Comparison of ENCODE assay signal across 22 mouse cellular contexts in the genomic region with DNA sequence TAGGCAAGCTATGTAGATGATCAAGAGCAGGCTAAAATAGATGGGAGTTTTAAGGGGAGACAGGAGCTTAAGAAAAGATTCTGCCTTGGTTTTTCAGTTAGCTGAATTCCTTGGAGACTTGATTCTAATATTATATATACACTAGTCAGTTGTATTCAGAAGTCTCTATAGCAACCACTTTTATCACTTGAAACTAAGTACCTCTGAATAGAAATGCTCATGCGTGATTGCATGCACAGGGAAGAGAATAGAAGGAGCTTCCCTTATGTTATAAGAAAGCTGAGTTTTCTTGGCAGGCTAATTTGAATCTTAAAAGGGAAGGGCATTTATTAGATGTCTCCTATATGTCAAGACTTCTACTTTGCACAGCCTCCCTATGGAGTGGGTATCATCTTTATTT.
DNase-seq lines count a peak whose midpoint lies in the region; ATAC-seq and TF ChIP-seq lines count a peak whose summit lies in the region.
"Had no signal": no experiment of that assay in that cellular context is flagged by ENCODE, and none has a peak within 500 bp of the region (broad histone marks: within the 10 kb centered on the region; RNA-seq: fewer than 3 reads in every experiment).

No protein-coding gene starts in this region.

- no peak overlapping the region for H3K27ac ChIP-seq in forebrain, embryonic 13.5 days
- no peak overlapping the region for H3K27ac ChIP-seq in forebrain, embryonic 11.5 days (ENCODE audit: low read depth, low read length)
- 0 out of 2 replicates have a peak overlapping the region, but pooled peaks have one; percentile 88 for H3K27ac ChIP-seq in layer of hippocampus, adult 2 months
- peak overlapping the region; percentile 37; the same call in 1 of the 2 replicates for H3K27ac ChIP-seq in forebrain, postnatal 0 days (ENCODE audit: low read depth, low read length)
- H3K27ac ChIP-seq: embryonic facial prominence, embryonic 10.5 days; heart, adult 2 months; heart, embryonic 15.5 days; hindbrain, embryonic 13.5 days had no signal

- DNase-seq in forebrain, embryonic 11.5 days (ENCODE audit: low spot score), result no peak
- DNase-seq in layer of hippocampus, adult 2 months (ENCODE audit: low spot score in 2 of 2), result no peak
- DNase-seq in layer of hippocampus, adult 11-12 months (ENCODE audit: low spot score), result no peak
- peak; percentile 47 for DNase-seq in brain, adult 2 months (ENCODE audit: low read depth, low spot score)
- peak; percentile 21 for DNase-seq in forebrain, postnatal 0 days
- DNase-seq in thymus, postnatal 0 days (ENCODE audit: low spot score), result no peak
- DNase-seq: adrenal gland, adult 8-10 months; adrenal gland, postnatal 36 days; B cell, adult 2 months; cerebellum, adult 18-20 months; cerebellum, adult 9-11 months; gastrocnemius, postnatal 14 days; heart, adult 2 months; heart, postnatal 14 days had no signal

- H3K36me3 ChIP-seq in forebrain, embryonic 13.5 days (ENCODE audit: poor library complexity, severe bottlenecking), result no peaks in the 10 kb centered on the region
- no peaks in the 10 kb centered on the region for H3K36me3 ChIP-seq in forebrain, embryonic 11.5 days (ENCODE audit: control insufficient read depth, insufficient read depth, low read length)
- 0 out of 2 replicates have a peak, but pooled peaks cover 7% of the 10 kb centered on the region for H3K36me3 ChIP-seq in forebrain, postnatal 0 days (ENCODE audit: insufficient read depth)
- H3K36me3 ChIP-seq: embryonic facial prominence, embryonic 10.5 days; G1E; heart, embryonic 15.5 days; hindbrain, embryonic 13.5 days had no signal

- H3K27me3 ChIP-seq in forebrain, embryonic 13.5 days, result no peaks in the 10 kb centered on the region
- no peaks in the 10 kb centered on the region for H3K27me3 ChIP-seq in forebrain, embryonic 11.5 days (ENCODE audit: control insufficient read depth, insufficient read depth, low read length)
- H3K27me3 ChIP-seq in forebrain, postnatal 0 days (ENCODE audit: insufficient read depth, low read length), result no peaks in the 10 kb centered on the region
- H3K27me3 ChIP-seq: heart, embryonic 15.5 days; hindbrain, embryonic 13.5 days had no signal

- no peaks in the 10 kb centered on the region for H3K4me1 ChIP-seq in forebrain, embryonic 13.5 days
- H3K4me1 ChIP-seq in forebrain, embryonic 11.5 days (replicated peaks; ENCODE audit: control insufficient read depth, insufficient read depth, low read length), result no peaks in the 10 kb centered on the region
- no peaks in the 10 kb centered on the region for H3K4me1 ChIP-seq in forebrain, postnatal 0 days (ENCODE audit: insufficient read depth)
- H3K4me1 ChIP-seq: embryonic facial prominence, embryonic 10.5 days; heart, embryonic 15.5 days; hindbrain, embryonic 13.5 days had no signal

- H3K4me2 ChIP-seq in forebrain, embryonic 13.5 days, result no peak overlapping the region
- no peak overlapping the region for H3K4me2 ChIP-seq in forebrain, embryonic 11.5 days (ENCODE audit: low read depth, low read length, severe bottlenecking)
- no peak overlapping the region for H3K4me2 ChIP-seq in forebrain, postnatal 0 days (ENCODE audit: low read depth)
- H3K4me2 ChIP-seq: heart, embryonic 11.5 days; heart, embryonic 15.5 days; hindbrain, embryonic 13.5 days had no signal

- H3K9me3 ChIP-seq in forebrain, embryonic 13.5 days (replicated peaks), result no peaks in the 10 kb centered on the region
- no peaks in the 10 kb centered on the region for H3K9me3 ChIP-seq in forebrain, embryonic 11.5 days (ENCODE audit: control insufficient read depth, low read length)
- no peaks in the 10 kb centered on the region for H3K9me3 ChIP-seq in forebrain, postnatal 0 days (ENCODE audit: low read length)
- H3K9me3 ChIP-seq: embryonic facial prominence, embryonic 10.5 days; heart, embryonic 15.5 days; hindbrain, embryonic 13.5 days had no signal

- no peak overlapping the region for H3K4me3 ChIP-seq in forebrain, embryonic 13.5 days
- H3K4me3 ChIP-seq in forebrain, embryonic 11.5 days (ENCODE audit: low read depth, low read length), result no peak overlapping the region
- H3K4me3 ChIP-seq in layer of hippocampus, adult 2 months, result no peak overlapping the region
- H3K4me3 ChIP-seq in forebrain, postnatal 0 days (ENCODE audit: low read depth, low read length), result no peak overlapping the region
- H3K4me3 ChIP-seq: embryonic facial prominence, embryonic 10.5 days; heart, adult 2 months; heart, embryonic 15.5 days; hindbrain, embryonic 13.5 days had no signal

- no peak for TF ChIP-seq CTCF in layer of hippocampus, adult 2 months (conservative IDR thresholded peaks at IDR 0.05)
- no peak for TF ChIP-seq CTCF in forebrain, postnatal 0 days (IDR thresholded peaks at IDR 0.05; ENCODE audit: low read depth)

- WGBS in forebrain, embryonic 13.5 days, result 56% methylated on average over 1 of the region's 1 CpGs
- 74% methylated on average over 1 of the region's 1 CpGs for WGBS in forebrain, embryonic 11.5 days
- 41% methylated on average over 1 of the region's 1 CpGs for WGBS in forebrain, postnatal 0 days

- peak; percentile 38; the same call in 1 of the 2 replicates for ATAC-seq in forebrain, embryonic 13.5 days
- ATAC-seq in forebrain, embryonic 11.5 days (replicated peaks; ENCODE audit: low FRiP score), result no peak
- peak; percentile 91; the same call in 1 of the 2 replicates for ATAC-seq in forebrain, postnatal 0 days
- ATAC-seq: CD4-positive, CD25-positive, alpha-beta regulatory T cell, adult 4 months; intestine, embryonic 16.5 days had no signal

- no peak overlapping the region for H3K9ac ChIP-seq in forebrain, embryonic 13.5 days
- H3K9ac ChIP-seq in forebrain, embryonic 11.5 days (ENCODE audit: low read length), result no peak overlapping the region
- H3K9ac ChIP-seq in forebrain, postnatal 0 days, result no peak overlapping the region
- H3K9ac ChIP-seq: heart, embryonic 15.5 days; hindbrain, embryonic 13.5 days had no signal

Comparison
In these comparisons a context has a peak if more than half of its experiments do, and no peak if none do; other contexts are left out.
1. H3K27ac ChIP-seq: peak in layer of hippocampus, adult 2 months (single experiment) and forebrain, postnatal 0 days (single experiment); none in forebrain, embryonic 13.5 days (single experiment) and forebrain, embryonic 11.5 days (single experiment).
2. DNase-seq: peak in brain, adult 2 months (single experiment) and forebrain, postnatal 0 days (single experiment); none in forebrain, embryonic 11.5 days (single experiment), layer of hippocampus, adult 2 months (0 of 2), layer of hippocampus, adult 11-12 months (single experiment) and thymus, postnatal 0 days (single experiment).